Mouse (Mus musculus): ENCODE results near the gene Ptprn2. TPM values are rescaled to one million over a fixed set of nuclear protein-coding genes. Genes with fewer than 3 reads are reported as not detected.

Ptprn2 gene
- 7.9 and 9.2 TPM in 2 replicates for polyA plus RNA-seq (2016; fragmentation: Nextera tagmentation; extraction: Ambion mirVana)

- Histone ChIP-seq H3K4me3 (peak within 1 kb of the TSS; percentile 77), H3K27me3 (ENCODE audit: low read depth, poor library complexity, severe bottlenecking) (peaks cover 57% of the 10 kb centered on the region), H3K27ac (replicated peaks) (peak within 1 kb of the TSS; percentile 75), H3K36me3 (no peaks in the 10 kb centered on the region), H3K4me1 (peaks cover 19% of the 10 kb centered on the region), H3K9me3 (replicated peaks) (no peaks in the 10 kb centered on the region)
- WGBS, result under 1% methylated on average over 86 of the region's 86 CpGs
- DNase-seq (ENCODE audit: low spot score), result peak; percentile 85
Measured at GRCm38 (mm10) chr12:116485591-116486403, at the start of gene Ptprn2. Gene Ptprn2 (plus strand): TSS chr12:116485720.

GRCm38 (mm10) chr12:116436125-116436524 is 49.4 kb upstream of the Ptprn2 start:
- 97% methylated on average over 3 of the region's 3 CpGs for WGBS
- no peak overlapping the region for H3K4me3 ChIP-seq
- no peak overlapping the region for H3K27ac ChIP-seq (replicated peaks)
- DNase-seq (ENCODE audit: low spot score), result no peak
- no peaks in the 10 kb centered on the region for H3K9me3 ChIP-seq (replicated peaks)
- H3K36me3 ChIP-seq, result peaks cover 93% of the 10 kb centered on the region
- H3K27me3 ChIP-seq (ENCODE audit: low read depth, poor library complexity, severe bottlenecking), result no peaks in the 10 kb centered on the region
- no peaks in the 10 kb centered on the region for H3K4me1 ChIP-seq

- no peak for DNase-seq (ENCODE audit: low spot score)
- no peaks in the 10 kb centered on the region for H3K27me3 ChIP-seq (ENCODE audit: low read depth, poor library complexity, severe bottlenecking)
- no peak overlapping the region for H3K27ac ChIP-seq (replicated peaks)
- H3K4me3 ChIP-seq, result no peak overlapping the region
- H3K36me3 ChIP-seq, result peaks cover 95% of the 10 kb centered on the region
- H3K4me1 ChIP-seq, result no peaks in the 10 kb centered on the region
- H3K9me3 ChIP-seq (replicated peaks), result no peaks in the 10 kb centered on the region
- WGBS, result 88% methylated on average over 5 of the region's 5 CpGs
Measured at GRCm38 (mm10) chr12:116438591-116438990, 46.9 kb upstream of the Ptprn2 start.

- Histone ChIP-seq H3K9me3 (replicated peaks) (no peaks in the 10 kb centered on the region), H3K36me3 (peaks cover 97% of the 10 kb centered on the region)
- DNase-seq (ENCODE audit: low spot score), result no peak
Measured at GRCm38 (mm10) chr12:116442184-116442583, 43.3 kb upstream of the Ptprn2 start.

GRCm38 (mm10) chr12:116449536-116449935 is 36.0 kb upstream of the Ptprn2 start:
- 98% methylated on average over 2 of the region's 2 CpGs for WGBS

More at GRCm38 (mm10) chr12:116442184-116442583, 43.3 kb upstream of the Ptprn2 start:
- no peak overlapping the region for H3K4me3 ChIP-seq
- H3K27ac ChIP-seq (replicated peaks), result no peak overlapping the region
- WGBS, result 96% methylated on average over 3 of the region's 3 CpGs
- H3K4me1 ChIP-seq, result no peaks in the 10 kb centered on the region
- H3K27me3 ChIP-seq (ENCODE audit: low read depth, poor library complexity, severe bottlenecking), result no peaks in the 10 kb centered on the region

GRCm38 (mm10) chr12:116460379-116461065 is 25.0 kb upstream of the Ptprn2 start:
- Histone ChIP-seq H3K9me3 (replicated peaks) (no peaks in the 10 kb centered on the region), H3K27me3 (ENCODE audit: low read depth, poor library complexity, severe bottlenecking) (no peaks in the 10 kb centered on the region), H3K27ac (replicated peaks) (no peak overlapping the region), H3K4me1 (no peaks in the 10 kb centered on the region), H3K36me3 (peaks cover 83% of the 10 kb centered on the region), H3K4me3 (no peak overlapping the region)
- no peak for DNase-seq (ENCODE audit: low spot score)
- 99% methylated on average over 6 of the region's 6 CpGs for WGBS

More at GRCm38 (mm10) chr12:116449536-116449935, 36.0 kb upstream of the Ptprn2 start:
- no peaks in the 10 kb centered on the region for H3K9me3 ChIP-seq (replicated peaks)
- no peak overlapping the region for H3K27ac ChIP-seq (replicated peaks)
- no peaks in the 10 kb centered on the region for H3K27me3 ChIP-seq (ENCODE audit: low read depth, poor library complexity, severe bottlenecking)
- H3K36me3 ChIP-seq, result peaks cover 88% of the 10 kb centered on the region
- no peaks in the 10 kb centered on the region for H3K4me1 ChIP-seq
- DNase-seq (ENCODE audit: low spot score), result no peak
- H3K4me3 ChIP-seq, result no peak overlapping the region

- no peak for DNase-seq (ENCODE audit: low spot score)
- Histone ChIP-seq H3K9me3 (replicated peaks) (no peaks in the 10 kb centered on the region), H3K4me1 (no peaks in the 10 kb centered on the region), H3K27ac (replicated peaks) (no peak overlapping the region), H3K36me3 (peaks cover 42% of the 10 kb centered on the region), H3K27me3 (ENCODE audit: low read depth, poor library complexity, severe bottlenecking) (no peaks in the 10 kb centered on the region), H3K4me3 (no peak overlapping the region)
- 86% methylated on average over 5 of the region's 5 CpGs for WGBS
Measured at GRCm38 (mm10) chr12:116467030-116467429, 18.5 kb upstream of the Ptprn2 start.

- H3K4me1 ChIP-seq, result no peaks in the 10 kb centered on the region
- H3K9me3 ChIP-seq (replicated peaks), result no peaks in the 10 kb centered on the region
- H3K27me3 ChIP-seq (ENCODE audit: low read depth, poor library complexity, severe bottlenecking), result no peaks in the 10 kb centered on the region
- H3K36me3 ChIP-seq, result peaks cover 33% of the 10 kb centered on the region
- DNase-seq (ENCODE audit: low spot score), result no peak
- WGBS, result 83% methylated on average over 1 of the region's 1 CpGs
- H3K27ac ChIP-seq (replicated peaks), result no peak overlapping the region
- H3K4me3 ChIP-seq, result no peak overlapping the region
Measured at GRCm38 (mm10) chr12:116468348-116468747, 17.2 kb upstream of the Ptprn2 start.

- H3K4me3 ChIP-seq, result no peak overlapping the region
- no peaks in the 10 kb centered on the region for H3K4me1 ChIP-seq
- H3K9me3 ChIP-seq (replicated peaks), result no peaks in the 10 kb centered on the region
- H3K27ac ChIP-seq (replicated peaks), result no peak overlapping the region
- 89% methylated on average over 3 of the region's 3 CpGs for WGBS
- no peaks in the 10 kb centered on the region for H3K27me3 ChIP-seq (ENCODE audit: low read depth, poor library complexity, severe bottlenecking)
- peaks cover 27% of the 10 kb centered on the region for H3K36me3 ChIP-seq
- no peak for DNase-seq (ENCODE audit: low spot score)
Measured at GRCm38 (mm10) chr12:116469096-116469495, 16.4 kb upstream of the Ptprn2 start.

- WGBS, result 82% methylated on average over 2 of the region's 2 CpGs
- Histone ChIP-seq H3K27ac (replicated peaks) (no peak overlapping the region), H3K4me1 (no peaks in the 10 kb centered on the region), H3K9me3 (replicated peaks) (no peaks in the 10 kb centered on the region), H3K36me3 (no peaks in the 10 kb centered on the region), H3K27me3 (ENCODE audit: low read depth, poor library complexity, severe bottlenecking) (no peaks in the 10 kb centered on the region), H3K4me3 (no peak overlapping the region)
- DNase-seq (ENCODE audit: low spot score), result no peak
Measured at GRCm38 (mm10) chr12:116473264-116473663, 12.3 kb upstream of the Ptprn2 start.

- Histone ChIP-seq H3K27ac (replicated peaks) (no peak overlapping the region), H3K27me3 (ENCODE audit: low read depth, poor library complexity, severe bottlenecking) (no peaks in the 10 kb centered on the region), H3K36me3 (no peaks in the 10 kb centered on the region), H3K4me3 (no peak overlapping the region), H3K9me3 (replicated peaks) (no peaks in the 10 kb centered on the region), H3K4me1 (no peaks in the 10 kb centered on the region)
- no peak for DNase-seq (ENCODE audit: low spot score)
Measured at GRCm38 (mm10) chr12:116473761-116474160, 11.8 kb upstream of the Ptprn2 start.

GRCm38 (mm10) chr12:116474676-116475075 is 10.8 kb upstream of the Ptprn2 start:
- Histone ChIP-seq H3K27ac (replicated peaks) (no peak overlapping the region), H3K4me3 (no peak overlapping the region), H3K4me1 (no peaks in the 10 kb centered on the region), H3K27me3 (ENCODE audit: low read depth, poor library complexity, severe bottlenecking) (no peaks in the 10 kb centered on the region), H3K36me3 (no peaks in the 10 kb centered on the region), H3K9me3 (replicated peaks) (no peaks in the 10 kb centered on the region)
- 79% methylated on average over 3 of the region's 3 CpGs for WGBS
- DNase-seq (ENCODE audit: low spot score), result no peak

GRCm38 (mm10) chr12:116478771-116479170 is 6.7 kb upstream of the Ptprn2 start:
- no peak overlapping the region for H3K4me3 ChIP-seq
- no peak for DNase-seq (ENCODE audit: low spot score)
- 0 out of 2 replicates have a peak, but pooled peaks cover 1% of the 10 kb centered on the region for H3K27me3 ChIP-seq (ENCODE audit: low read depth, poor library complexity, severe bottlenecking)
- H3K27ac ChIP-seq (replicated peaks), result no peak overlapping the region
- H3K4me1 ChIP-seq, result no peaks in the 10 kb centered on the region
- no peaks in the 10 kb centered on the region for H3K9me3 ChIP-seq (replicated peaks)
- no peaks in the 10 kb centered on the region for H3K36me3 ChIP-seq
- WGBS, result 67% methylated on average over 1 of the region's 1 CpGs

Data from midbrain, embryonic 10.5 days (tissue).